Mouse (Mus musculus) neutrophil, adult 83 days (primary cell): Measurements from ENCODE around the gene Cnpy4. TPM values are rescaled to one million over a fixed set of nuclear protein-coding genes. Genes with fewer than 3 reads are reported as not detected.

Experiments used
- total RNA-seq, 2 experiments: library from RNA; stranded (reverse); gene quantifications; one replicate each; pipeline ENCODE4 v1.2.4; 2023

Gene Cnpy4
- total RNA-seq: 10 to 100 TPM; 13.6 to 13.8 TPM

GRCm38 (mm10) chr5:138186950-138187638 lies at the start of gene Cnpy4, which contains the start of gene Taf6:
TSS of gene Cnpy4 (plus strand) at chr5:138187485.
TSS of gene Taf6 (minus strand) at chr5:138187451.

GRCm38 (mm10) chr5:138155443-138155976 lies 31.8 kb upstream of the Cnpy4 start, which contains the start of gene Zfp113:
TSS of gene Zfp113 (minus strand) at chr5:138155744.

GRCm38 (mm10) chr5:138160842-138161665 lies 26.2 kb upstream of the Cnpy4 start, which contains the start of gene Cops6:
TSS of gene Cops6 (plus strand) at chr5:138161071.

GRCm38 (mm10) chr5:138171695-138172491 lies 15.4 kb upstream of the Cnpy4 start, which contains the start of the genes Ap4m1 and Mcm7:
TSS of gene Ap4m1 (plus strand) at chr5:138172002.
TSS of gene Mcm7 (minus strand) at chr5:138172422.

GRCm38 (mm10) chr5:138193771-138194727 lies 6.8 kb downstream of the Cnpy4 start, which contains the start of gene Mblac1:
TSS of gene Mblac1 (plus strand) at chr5:138194314.

DNA sequence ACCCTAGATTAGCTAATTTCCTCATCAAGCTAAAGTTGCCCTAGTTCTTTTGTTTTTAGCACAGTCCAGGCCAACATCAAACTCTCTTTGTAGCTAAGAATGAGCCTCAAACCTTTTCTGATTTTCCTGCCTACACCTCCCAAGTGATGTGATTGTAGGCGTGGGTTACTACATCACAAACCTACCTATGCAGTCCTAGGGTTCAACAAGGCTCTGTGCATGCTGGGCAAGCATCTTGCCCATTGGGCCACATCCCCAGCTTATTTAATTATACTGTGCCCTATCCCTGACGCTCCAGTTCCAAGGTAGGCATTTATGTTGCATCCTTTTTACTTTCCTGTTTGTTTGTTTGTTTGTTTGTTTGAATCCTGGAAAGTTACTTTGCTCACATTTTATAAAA lies 38.4 kb downstream of the Cnpy4 start, which contains the start of gene Nxpe5:
Gene Nxpe5, plus strand, starts transcription at position 199 of the 400 bp plus-strand sequence.

Other genes with a start within 250 kb of the Cnpy4 start
- not detected for gene Gjc3, start 224.4 kb upstream of the Cnpy4 start, total RNA-seq
- 1 to 10 TPM in 1 of 2 experiments, under 1 TPM in 1; 0.61 to 1.1 TPM for gene Azgp1, start 206.0 kb upstream of the Cnpy4 start, total RNA-seq
- not detected for gene Smok3a, start 166.2 kb upstream of the Cnpy4 start, total RNA-seq
- gene Smok3b, start 166.1 kb upstream of the Cnpy4 start, total RNA-seq: not detected
- not detected for gene Smok3c, start 134.3 kb upstream of the Cnpy4 start, total RNA-seq
- gene Zkscan1, start 102.4 kb upstream of the Cnpy4 start, total RNA-seq: 1 to 10 TPM; 6.6 to 8.1 TPM
- gene Zscan21, start 70.6 kb upstream of the Cnpy4 start, total RNA-seq: 1 to 10 TPM; 5.1 to 6.5 TPM
- 1 to 10 TPM; 2.5 to 3.0 TPM for gene Zfp113, start 31.7 kb upstream of the Cnpy4 start, total RNA-seq
- 10 to 100 TPM; 44.9 to 49.7 TPM for gene Cops6, start 26.4 kb upstream of the Cnpy4 start, total RNA-seq
- 10 to 100 TPM; 26.7 to 29.6 TPM for gene Ap4m1, start 15.5 kb upstream of the Cnpy4 start, total RNA-seq
- gene Mcm7, start 15.1 kb upstream of the Cnpy4 start, total RNA-seq: 100 to 1,000 TPM; 144 to 160 TPM
- gene Taf6, start within 50 bp of the Cnpy4 start, total RNA-seq: 10 to 100 TPM; 24.1 to 27.5 TPM
- 1 to 10 TPM; 5.1 to 6.6 TPM for gene Mblac1, start 6.8 kb downstream of the Cnpy4 start, total RNA-seq
- gene Nxpe5, start 38.4 kb downstream of the Cnpy4 start, total RNA-seq: 1 to 10 TPM; 1.1 to 1.9 TPM
- gene Lamtor4, start 68.0 kb downstream of the Cnpy4 start, total RNA-seq: 100 to 1,000 TPM; 155 to 163 TPM
- gene BC037034, start 76.5 kb downstream of the Cnpy4 start, total RNA-seq: 100 to 1,000 TPM; 119 to 122 TPM
- gene Gal3st4, start 85.4 kb downstream of the Cnpy4 start, total RNA-seq: not detected
- gene Gm43720, start 92.5 kb downstream of the Cnpy4 start, total RNA-seq: not detected
- 1 to 10 TPM; 3.0 to 4.1 TPM for gene Gpc2, start 92.5 kb downstream of the Cnpy4 start, total RNA-seq
- 1 to 10 TPM; 1.7 to 2.2 TPM for gene Stag3, start 92.8 kb downstream of the Cnpy4 start, total RNA-seq
- 1 to 10 TPM; 1.2 to 1.7 TPM for gene Pvrig, start 154.5 kb downstream of the Cnpy4 start, total RNA-seq